Mouse (Mus musculus) heart, postnatal 25 days (tissue): Measurements from ENCODE around the gene Tufm. TPM values are rescaled to one million over a fixed set of nuclear protein-coding genes. Genes with fewer than 3 reads are reported as not detected.
"Not testable (repeated sequence)": the region's sequence is repeated elsewhere in the genome, so short reads cannot be mapped to it uniquely, and the experiment has no call there.

Experiments
- DNase-seq: peaks from one replicate; pipeline ENCODE4 v3.0.0; 2022; ENCODE audit warnings: low spot score
- intact Hi-C: fragments of 180-260 bp; cut with DNase I; formaldehyde crosslinking; loops from one replicate; pipeline ENCODE4 v1.15.1; 2025
- total RNA-seq, 2 experiments: library from RNA; stranded (reverse); gene quantifications; 2 replicates each; pipeline ENCODE4 v1.2.3; 2021

Gene Tufm
- total RNA-seq, 2 experiments from 2014 or later, result 326 to 329 TPM

- DNase-seq, result no peak
- intact Hi-C loops, result no loop called here
Observed at GRCm38 (mm10) chr7:126464121-126464520, 23.0 kb upstream of the Tufm start.

GRCm38 (mm10) chr7:126464836-126465235 lies 22.3 kb upstream of the Tufm start:
- DNase-seq, result no peak
- intact Hi-C loops, result loop anchor here (5.0 kb wide), 1 partner anchor 68 kb away; the partner anchor contains the start of gene Nfatc2ip

- intact Hi-C loops, result loop anchor here (5.0 kb wide), 1 partner anchor 68 kb away; the partner anchor contains the start of gene Nfatc2ip
- DNase-seq, result no peak
Observed at GRCm38 (mm10) chr7:126465246-126466030, 21.7 kb upstream of the Tufm start.

- intact Hi-C loops, result loop anchor here (5.0 kb wide), 1 partner anchor 69 kb away; the partner anchor contains the start of gene Nfatc2ip
- DNase-seq, result no peak
Observed at GRCm38 (mm10) chr7:126466116-126466515, 21.0 kb upstream of the Tufm start.

DNA sequence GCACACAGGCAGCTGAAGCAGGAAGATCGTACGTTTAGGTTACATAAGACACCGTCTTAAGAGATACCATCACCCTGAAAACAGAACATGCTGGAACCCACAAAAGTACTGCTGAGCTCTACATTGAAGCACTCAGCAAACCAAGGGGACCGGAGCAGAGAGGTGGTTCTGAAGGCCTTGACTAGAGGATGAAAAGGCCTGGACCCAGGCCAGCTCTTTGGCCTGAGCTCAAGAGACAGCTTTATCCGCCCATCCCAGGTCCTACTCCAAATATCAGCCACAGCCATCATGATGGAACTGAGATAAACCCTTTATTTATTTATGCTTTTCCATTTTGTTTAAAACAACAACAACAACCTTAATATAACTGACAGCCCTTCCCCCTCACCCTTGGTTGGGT lies 20.5 kb upstream of the Tufm start:
- no peak for DNase-seq
- intact Hi-C loops, result loop anchor here (5.0 kb wide), 1 partner anchor 69 kb away; the partner anchor contains the start of gene Nfatc2ip

DNA sequence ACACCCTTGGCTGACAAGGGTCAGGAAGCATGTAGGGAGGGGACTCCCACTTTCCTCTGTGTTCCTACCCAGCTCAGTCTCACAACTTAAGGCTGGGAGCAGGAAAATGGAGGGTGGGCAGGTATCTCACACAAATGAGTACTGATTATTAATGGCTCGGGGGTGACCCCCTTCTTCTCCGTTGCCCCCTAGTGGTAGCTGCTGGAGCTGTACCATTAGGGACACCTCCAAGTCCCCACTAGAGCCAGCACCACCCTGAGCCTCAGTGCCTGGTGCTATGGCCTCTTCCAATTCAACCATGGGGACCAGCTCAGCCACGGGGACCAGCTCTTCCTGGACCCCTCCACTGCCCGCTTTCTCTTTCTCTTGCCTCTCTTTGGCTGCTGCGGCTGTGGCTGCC lies 19.9 kb upstream of the Tufm start:
- DNase-seq, result no peak

DNA sequence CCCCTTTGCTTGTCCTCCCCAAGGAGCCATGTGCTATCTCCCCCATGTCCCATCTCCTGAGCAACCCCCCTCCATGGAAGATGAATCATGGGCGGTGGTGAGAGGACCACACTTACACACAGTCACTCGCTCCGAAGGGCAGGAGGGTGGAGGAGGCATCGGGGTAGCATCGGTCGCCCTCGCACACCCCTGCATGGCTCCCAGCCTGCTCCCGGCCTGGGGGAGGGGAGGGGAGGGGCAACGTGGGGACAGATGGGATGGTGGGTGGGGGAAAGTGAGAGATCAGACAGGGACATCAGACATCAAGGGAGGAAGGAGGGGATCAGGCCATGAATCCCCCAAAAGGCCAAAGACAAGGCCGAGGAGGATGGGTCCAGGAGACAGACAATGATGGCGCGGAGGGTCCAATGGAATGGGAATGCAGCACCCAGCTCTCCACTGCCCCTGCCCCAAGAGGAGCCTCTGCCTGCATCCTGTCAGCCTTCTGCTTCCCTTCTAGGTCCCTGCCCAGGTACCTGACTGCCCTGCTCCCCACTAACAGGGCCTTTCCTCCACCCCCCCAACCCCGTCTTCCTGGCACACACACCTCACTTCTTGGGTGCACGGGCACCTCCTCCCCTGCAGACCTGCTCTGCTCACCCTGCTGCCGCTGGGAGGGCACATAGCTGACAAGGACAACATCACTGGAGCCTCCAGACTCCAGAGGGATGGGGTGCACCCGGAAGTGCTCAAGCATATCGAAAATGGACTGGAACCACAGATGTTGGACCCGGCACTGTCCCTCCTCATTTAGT lies 19.1 kb upstream of the Tufm start:
- intact Hi-C loops, result loop anchor here (5.0 kb wide), 1 partner anchor 71 kb away; the partner anchor contains the start of gene Nfatc2ip
- no peak for DNase-seq

More for the DNA sequence above, 19.9 kb upstream of the Tufm start:
- intact Hi-C loops, result loop anchor here (5.0 kb wide), 1 partner anchor 70 kb away; the partner anchor contains the start of gene Nfatc2ip

DNA sequence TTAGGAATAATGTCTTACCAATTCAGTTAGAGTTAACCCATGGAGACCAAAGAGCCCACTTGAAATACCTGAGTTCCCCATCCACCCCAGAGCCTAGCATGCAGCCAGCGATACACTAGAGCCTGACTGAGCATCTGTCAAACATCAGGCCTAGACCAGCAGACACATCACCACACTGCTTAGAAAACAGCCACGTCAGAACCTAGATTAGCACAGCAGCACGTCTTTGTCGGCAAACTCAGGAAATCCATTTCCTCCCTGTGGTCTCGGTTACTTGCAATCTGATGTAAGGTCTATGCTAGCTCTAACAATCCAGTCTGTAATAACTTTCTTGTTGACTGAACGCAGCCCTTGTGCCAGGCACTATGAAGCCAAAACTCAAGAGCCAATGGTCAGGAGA lies 17.1 kb upstream of the Tufm start:
- intact Hi-C loops, result no loop called here
- DNase-seq, result no peak

DNA sequence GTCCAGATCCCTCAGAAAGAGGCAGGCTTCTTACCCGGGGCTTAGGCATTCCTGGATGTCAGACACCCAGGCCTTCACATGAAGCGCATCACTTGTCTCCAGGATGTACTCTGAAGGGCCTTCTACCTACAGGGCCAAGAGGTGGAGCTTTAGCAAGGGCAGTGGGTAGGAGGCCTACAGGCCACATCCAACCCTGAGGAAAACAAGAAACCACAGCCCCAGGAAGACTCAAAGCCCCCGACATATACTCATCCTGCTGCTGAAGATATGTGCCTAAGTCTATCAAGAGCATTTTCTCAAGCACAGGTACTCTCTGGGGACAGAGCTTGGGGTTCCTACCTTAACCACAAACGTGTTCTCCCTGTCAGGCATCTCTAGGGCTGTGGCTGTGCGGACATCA lies 15.8 kb upstream of the Tufm start:
- intact Hi-C loops, result no loop called here
- no peak for DNase-seq

DNA sequence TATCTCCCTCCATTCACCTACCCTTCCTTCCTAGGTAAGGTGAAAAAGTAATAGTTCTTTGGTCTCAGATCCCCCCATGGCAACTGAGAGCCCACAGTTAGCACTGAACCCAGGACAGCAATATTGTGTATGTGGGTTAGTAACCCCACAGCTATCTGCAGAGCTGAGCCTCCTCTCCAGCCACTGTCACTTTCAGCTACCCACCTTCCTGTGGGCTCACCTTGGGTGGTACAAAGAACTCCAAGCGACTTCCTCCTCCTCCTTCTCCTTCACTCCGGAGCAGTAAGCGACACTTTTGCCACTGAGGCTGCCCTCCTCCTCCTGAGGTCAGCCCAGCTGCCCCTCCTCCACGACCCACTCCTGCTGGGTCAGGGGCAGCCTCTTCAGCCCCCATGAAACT lies 15.3 kb upstream of the Tufm start:
- no peak for DNase-seq
- intact Hi-C loops, result no loop called here

DNA sequence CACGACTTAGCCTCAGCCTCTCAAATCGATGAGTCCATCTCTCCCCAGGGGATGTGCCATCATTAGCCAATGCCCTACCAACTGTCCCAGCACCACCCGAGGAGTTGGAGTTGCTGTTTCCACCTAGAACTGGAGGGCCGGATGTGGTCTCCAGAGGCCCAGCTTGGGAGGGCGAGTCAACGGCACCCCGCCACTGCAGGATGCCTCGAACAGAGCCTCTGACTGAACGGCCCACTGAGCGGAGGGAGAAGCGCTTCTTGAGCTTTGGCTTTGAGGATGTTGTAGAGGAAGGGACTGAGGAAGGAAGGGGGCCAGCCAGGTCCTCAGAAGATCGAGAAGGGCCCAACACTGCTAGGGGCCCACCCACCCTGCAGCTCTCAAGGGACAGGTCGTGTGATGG lies 14.9 kb upstream of the Tufm start:
- intact Hi-C loops, result no loop called here
- DNase-seq, result no peak

GRCm38 (mm10) chr7:126472713-126473112 lies 14.4 kb upstream of the Tufm start:
- DNase-seq, result no peak
- intact Hi-C loops, result no loop called here

- no peak for DNase-seq
- intact Hi-C loops, result no loop called here
Observed at GRCm38 (mm10) chr7:126473470-126474086, 13.6 kb upstream of the Tufm start.

- DNase-seq, result no peak
- intact Hi-C loops, result no loop called here
Observed at GRCm38 (mm10) chr7:126474486-126474955, 12.6 kb upstream of the Tufm start.

DNA sequence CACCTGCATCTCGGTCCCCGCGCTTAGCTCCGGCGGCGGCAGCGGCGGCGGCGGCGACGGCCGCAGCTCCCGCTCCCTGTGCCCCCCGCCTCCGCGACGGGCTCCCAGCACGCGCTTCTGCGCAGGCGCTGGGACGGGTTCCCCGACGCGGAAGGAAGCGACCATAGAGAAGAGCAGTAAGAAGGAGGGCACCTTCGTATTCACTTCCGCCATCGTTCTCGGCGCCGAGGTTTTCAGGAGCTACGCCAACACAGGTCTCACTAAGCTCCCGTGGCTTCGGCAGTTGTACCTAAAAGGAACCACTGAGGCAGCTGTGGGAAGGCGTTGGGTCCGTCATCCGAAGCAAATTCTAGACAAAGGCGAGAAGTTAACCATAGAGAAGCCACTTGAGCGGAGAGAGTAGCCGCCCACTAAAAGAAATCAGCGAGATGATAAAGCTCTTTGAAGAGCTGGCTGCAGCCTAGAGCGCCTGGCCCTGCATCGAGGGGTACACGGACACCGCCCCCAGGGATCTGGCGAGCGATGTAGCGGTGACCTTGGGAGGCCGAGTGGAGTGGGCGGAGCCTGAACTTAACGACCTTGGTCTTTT lies 12.1 kb upstream of the Tufm start, which contains the start of gene Sh2b1:
TSS of gene Sh2b1 (minus strand) at position 432 of the 589 bp plus-strand sequence.
- intact Hi-C loops, result loop anchor here (1.0 kb wide), 1 partner anchor 28 kb away; the partner anchor contains the start of gene Atxn2l
- DNase-seq, result peak; percentile 75

- DNase-seq, result no peak
- intact Hi-C loops, result loop anchor here (5.0 kb wide), 1 partner anchor 221 kb away; no protein-coding TSS in a partner anchor
Observed at GRCm38 (mm10) chr7:126481699-126482098, 5.5 kb upstream of the Tufm start.

DNA sequence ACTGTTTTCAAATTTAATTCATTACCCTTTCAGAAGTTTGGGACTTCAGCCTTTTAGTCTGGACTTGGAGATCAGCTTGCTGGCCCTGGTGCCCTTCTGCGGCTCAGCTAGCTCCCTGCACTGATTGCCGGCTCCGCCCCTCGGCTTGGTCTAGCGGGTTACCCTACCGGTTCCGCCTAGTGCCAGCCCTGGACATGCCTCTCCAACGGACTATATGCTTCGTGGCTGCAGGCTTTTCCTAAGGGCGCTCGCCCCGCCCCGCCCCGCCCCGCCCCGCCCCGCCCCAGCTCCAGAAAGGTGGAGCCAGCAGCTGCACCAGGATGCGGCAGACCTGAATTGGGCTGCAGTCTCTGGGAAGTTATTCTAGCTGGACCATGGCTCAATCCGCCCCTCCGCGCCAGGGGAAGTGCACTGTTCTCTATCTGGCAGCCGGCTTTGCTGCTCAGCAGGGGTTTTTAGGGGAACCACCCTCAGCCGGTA lies 4.7 kb upstream of the Tufm start:
- peak; percentile 61 for DNase-seq
- intact Hi-C loops, result loop anchor here (5.0 kb wide), 1 partner anchor 220 kb away; no protein-coding TSS in a partner anchor

GRCm38 (mm10) chr7:126487617-126488385 lies 640 bp downstream of the Tufm start:
- intact Hi-C loops, result loop anchor here (2.0 kb wide), 1 partner anchor 15 kb away; the partner anchor contains the start of gene Atxn2l
- DNase-seq, result not testable (repeated sequence)
